Mouse (Mus musculus): Measurements from ENCODE around the gene Ggta1.

The Ggta1 gene

DNA sequence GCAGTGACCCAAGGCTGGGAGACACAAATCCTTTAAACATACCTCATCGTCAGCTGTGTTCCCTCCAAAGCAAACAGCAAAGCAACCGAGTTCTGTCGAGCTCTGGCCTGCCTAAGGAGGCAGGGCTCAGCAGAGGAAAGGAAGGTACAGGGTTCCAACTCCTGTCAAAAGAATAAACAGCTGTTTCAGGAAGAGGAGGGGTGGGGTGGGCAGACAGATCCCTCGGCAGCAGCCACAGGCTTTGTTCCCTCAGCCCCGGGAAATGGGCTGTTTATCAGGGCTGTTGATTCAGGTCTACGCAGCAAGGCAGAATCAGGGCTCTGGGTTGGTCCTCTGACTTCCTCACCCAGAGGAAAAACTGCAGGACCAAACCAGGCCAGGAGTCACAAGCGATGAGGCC, 30.6 kb downstream of the Ggta1 start:
- no peak for DNase-seq

GRCm38 (mm10) chr2:35432011-35432410, 31.0 kb downstream of the Ggta1 start:
- no peak for DNase-seq

GRCm38 (mm10) chr2:35430806-35431205, 32.2 kb downstream of the Ggta1 start:
- no peak for DNase-seq

GRCm38 (mm10) chr2:35428615-35429300, 34.3 kb downstream of the Ggta1 start:
- DNase-seq: no peak

- DNase-seq: no peak
Observed at GRCm38 (mm10) chr2:35427559-35427958, 35.5 kb downstream of the Ggta1 start.

DNA sequence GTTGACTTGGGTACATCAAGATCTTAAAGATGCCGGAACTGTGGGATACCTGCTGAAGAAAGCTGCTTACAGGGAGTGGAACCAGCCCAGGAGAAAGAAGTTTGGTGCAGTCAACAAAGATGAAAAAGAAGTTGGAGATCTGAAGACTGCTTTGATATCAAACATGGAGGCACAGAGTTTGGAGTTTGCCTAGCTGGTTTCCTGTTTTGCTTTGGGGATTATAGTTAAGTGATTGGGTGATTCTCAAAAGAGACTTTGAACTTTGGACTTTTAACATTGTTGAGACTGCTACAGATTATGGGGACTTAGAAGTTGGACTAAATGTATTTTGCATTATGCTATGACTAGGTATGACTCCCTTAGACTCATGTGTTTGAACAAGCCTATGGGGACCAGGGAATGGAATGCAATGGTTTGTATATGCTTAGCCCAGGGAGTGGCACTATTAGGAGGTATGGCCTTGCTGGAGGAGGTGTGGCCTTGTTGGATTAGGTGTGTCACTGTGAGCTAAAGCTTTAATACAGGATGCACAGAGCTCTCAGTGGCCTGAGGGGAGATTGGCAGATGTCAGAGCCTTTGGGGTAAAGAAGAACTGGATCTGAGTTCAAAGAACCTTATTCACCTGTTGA, 39.2 kb downstream of the Ggta1 start:
- DNase-seq: no peak

DNA sequence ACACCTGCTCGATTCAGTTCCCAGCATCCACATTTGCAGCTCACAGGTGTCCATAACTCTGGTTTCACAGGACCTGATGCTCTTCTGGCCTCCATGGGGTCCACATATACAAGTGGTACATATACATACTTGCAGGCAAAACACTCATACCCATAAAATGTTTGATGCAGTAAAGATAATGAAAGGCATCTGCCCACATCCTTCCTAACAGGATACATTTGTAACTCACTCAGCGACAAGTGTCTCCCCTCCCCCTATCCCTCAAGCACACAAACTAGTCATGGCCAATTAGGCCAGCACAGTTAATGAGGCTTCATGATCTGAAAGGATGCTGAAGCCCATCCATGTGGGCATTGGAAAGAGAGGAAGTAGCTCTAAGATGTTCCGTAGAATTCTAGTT, 40.6 kb downstream of the Ggta1 start:
- no peak for DNase-seq

GRCm38 (mm10) chr2:35420681-35421080, 42.4 kb downstream of the Ggta1 start:
- DNase-seq: no peak

DNA sequence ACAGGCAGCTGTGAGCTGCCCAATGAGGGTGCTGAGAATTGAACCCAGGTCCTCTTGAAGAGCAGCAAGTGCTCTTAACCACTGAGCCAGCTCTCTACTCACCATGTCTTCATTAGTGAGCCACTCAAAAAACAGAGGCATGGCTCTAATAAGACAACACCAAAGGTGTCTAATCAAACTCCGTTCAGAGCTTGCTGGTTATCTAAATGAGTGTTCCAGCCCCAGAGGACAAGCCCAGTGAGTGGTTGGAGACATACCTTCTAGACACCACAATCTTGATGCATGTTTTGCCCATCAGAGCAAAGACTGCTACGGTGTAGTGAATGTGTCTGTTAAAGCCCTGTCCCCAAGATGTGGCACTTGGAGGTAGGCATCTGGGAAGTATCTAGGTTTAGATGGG, 43.4 kb downstream of the Ggta1 start:
- no peak for DNase-seq

DNA sequence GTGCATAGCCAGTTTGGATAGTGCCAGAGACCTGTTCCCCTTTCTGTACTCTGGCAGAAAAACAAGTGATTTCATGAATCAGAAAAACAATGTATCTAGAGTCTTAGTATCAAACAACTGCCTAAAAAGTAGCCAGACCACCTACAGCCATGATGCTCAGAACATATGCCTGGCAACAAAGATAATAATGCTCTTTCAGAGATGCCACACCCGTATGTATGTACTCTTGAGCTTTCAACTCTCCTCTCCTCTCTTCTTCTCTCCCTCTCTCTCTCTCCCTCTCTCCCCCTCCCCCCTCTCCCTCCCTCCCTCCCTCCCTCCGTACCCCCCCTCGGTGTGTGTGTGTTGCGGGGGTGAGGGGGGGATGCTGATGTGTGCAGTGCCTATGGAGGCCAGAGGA, 43.8 kb downstream of the Ggta1 start:
- no peak for DNase-seq

DNA sequence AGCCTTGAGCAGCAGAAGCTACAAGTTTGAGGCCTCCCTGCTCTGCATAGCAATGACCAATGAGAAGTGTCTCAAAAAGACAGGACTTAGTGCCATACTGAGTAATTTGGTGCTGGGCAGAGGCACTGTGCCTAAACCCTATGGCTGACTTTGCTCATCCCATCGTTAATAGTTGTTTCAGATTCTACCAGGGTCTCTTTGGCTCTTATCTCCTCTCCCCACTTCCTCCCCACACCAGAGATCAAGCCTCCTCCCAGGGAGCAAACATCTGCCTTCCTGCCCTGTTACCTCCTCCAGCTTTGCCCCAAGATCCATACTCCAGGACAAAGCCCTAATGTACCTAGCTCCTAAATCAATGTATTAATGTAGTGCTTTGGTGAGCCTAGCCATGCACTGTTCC, 45.8 kb downstream of the Ggta1 start:
- DNase-seq: no peak

DNA sequence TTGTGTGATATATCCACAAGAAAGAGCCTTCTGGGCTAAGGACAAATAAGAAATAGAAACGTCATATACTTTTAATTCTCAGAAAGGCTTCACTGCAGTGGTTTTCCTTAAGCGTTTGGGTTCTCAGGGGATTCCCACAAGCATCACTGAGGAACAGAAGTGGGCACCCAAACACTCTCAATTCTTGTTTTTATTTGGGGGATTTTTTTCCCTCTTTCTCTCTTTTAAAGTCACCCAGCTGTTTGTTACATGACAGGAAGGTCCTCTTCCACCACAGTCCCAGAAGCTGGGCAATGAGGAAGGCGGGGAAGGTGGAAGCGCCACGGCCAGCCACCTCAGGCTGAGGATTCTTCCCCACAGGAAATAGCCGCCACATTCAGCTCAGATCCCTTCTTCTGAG, 46.6 kb downstream of the Ggta1 start:
- no peak for DNase-seq

DNA sequence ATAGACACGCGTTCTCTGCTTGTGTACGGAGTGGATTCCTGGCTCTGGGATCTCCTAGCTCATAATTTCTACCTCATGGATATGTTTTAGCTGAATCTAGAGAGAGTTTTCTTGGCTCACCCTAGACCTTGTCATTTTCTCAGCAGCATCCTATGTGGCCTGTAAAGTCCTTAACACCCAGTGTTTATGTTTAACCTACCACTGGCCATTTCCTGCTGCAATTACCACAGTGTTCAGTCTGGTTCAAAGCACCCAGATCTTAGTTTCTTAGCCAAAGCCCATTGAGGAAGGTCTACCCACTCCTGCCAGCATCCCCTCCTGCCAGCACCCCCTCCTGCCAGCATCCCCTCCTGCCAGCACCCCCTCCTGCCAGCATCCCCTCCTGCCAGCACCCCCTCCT, 50.2 kb downstream of the Ggta1 start:
- DNase-seq: no peak

DNA sequence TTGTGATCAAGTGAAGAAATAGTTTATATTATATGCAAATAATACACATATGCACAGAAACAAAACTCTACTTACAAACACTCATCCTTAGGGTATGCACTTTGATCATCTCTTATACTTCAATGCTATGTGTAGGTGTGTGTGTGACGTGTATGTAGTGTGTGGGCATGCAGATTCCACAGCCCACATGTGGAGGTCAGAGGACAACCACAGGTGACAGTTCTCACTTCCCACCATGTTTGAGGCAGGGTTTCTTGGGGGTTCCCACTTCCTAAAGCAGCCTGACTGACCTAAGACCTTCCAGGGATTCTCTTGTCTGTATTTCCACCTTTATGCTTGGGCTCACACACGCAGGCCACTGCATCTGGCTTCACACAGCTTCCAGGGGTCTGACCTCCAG, 50.8 kb downstream of the Ggta1 start:
- no peak for DNase-seq

DNA sequence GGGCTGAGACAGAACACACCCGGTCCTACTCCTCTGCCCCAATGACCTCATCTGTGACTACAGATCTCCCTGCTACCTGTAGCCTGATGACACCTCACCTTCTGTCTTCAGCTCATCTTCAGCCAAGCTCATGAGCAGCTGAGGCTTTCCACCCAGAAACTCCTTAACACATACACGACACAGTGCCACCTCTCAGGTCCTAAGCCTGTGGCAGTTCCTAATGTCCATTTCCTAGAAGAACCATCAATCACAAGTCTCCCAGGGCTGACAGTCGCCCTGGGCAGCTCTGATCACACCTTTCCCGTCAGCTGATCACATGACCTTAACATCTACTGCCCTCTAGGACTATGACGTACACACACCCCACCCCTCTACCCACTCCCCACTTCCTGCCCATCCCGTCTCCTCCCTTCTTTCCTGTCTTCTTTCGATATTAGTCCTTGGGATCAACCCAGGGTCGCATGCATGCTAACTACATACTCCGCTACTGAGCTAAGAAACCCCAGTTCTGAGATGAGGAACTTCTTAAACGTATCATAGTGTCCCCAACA, 51.3 kb downstream of the Ggta1 start:
- DNase-seq: no peak

DNA sequence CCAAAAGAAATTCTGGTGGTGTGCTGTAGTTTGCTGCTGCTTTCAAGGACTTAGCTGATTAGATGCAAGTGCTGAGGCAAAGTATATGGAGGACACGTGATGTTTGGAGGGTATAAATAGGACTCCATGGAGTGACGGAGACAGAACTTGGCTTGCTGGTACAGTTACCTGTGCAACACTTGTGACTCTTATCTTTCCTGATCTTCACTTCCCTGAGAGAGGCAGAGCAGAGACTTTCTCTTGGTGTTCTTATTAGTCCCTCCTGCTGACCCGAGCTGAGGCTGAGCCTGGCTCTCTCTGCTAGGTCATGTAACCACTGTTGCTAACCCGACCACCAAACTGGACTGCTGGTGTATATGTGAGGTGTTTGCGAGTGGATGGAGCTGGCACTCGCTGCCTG, 53.6 kb downstream of the Ggta1 start:
- no peak for DNase-seq

DNA sequence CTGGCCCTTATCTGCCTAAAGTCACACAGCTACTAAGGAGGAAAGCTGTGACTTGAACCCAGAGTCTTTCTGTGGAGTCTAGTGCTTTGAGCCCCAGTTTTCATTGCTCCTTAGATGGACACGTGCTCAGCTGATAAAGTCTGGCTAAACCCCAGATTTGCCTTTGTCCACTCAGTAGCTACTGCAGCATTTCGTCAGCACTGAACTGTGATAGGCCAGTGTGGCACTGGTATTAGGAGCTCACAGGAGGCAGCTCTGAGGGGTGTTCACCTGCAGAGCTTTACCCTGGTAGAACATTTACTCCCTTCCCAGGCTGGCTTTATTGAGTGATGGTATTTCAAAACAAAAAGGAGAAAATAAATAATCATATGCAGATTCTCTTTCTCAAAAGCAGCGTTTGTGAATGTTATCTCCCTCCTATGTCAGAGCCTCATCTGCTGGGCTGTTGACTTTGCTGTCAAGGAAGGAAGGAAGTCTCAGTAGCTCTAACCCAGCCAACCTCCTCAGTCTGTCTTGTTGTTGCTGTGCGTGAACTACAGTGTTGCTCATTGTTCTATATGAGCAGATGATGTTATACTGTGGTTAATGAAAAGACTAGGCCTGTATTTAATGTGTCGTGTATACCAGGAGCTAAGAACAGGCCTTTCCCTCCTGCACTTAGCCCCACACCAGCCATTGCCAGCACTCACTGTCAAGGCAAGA, 54.5 kb downstream of the Ggta1 start:
- DNase-seq: no peak

- DNase-seq: no peak
Observed at GRCm38 (mm10) chr2:35407878-35408277, 55.2 kb downstream of the Ggta1 start.

DNA sequence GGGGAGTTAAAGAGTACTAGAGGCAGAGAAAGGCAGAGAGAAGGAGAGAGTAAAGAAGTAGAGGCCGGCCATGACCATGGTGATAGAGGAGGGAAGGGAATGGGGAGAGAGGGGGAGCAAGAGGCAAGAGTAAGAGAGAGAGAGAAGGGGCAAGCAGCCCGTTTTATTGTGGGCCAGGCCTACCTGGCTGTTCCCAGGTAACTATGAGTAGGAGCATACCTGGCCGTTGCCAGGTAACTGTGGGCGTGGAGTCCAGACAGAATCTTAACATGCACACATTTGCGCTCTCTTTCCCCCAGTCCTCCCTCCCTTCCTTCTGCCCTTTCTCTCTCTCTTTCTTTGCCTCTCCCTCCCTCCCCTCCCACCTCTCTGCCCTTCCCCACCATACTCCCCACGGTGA, 55.8 kb downstream of the Ggta1 start:
- no peak for DNase-seq

- no peak for DNase-seq
Observed at GRCm38 (mm10) chr2:35406611-35407010, 56.4 kb downstream of the Ggta1 start.

DNA sequence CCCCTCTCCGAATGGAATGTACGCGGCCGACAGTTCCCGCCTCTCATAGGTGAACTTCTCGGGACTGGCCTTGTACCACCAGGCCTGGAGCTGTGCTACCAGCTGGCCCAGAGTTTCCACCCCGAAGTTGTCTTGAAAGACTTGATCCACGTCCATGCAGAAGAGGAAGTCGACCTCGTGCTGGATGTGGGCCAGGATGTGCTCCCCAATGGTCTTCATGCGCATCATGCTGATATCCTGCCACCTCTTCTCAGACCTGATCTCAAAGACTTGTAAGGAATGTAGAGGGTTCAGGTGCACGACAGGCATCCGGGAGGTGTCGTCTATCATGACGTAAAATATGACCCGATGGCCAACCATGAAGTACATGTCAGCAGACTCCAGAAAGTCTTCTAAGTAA, 60.6 kb downstream of the Ggta1 start:
- DNase-seq: no peak

DNA sequence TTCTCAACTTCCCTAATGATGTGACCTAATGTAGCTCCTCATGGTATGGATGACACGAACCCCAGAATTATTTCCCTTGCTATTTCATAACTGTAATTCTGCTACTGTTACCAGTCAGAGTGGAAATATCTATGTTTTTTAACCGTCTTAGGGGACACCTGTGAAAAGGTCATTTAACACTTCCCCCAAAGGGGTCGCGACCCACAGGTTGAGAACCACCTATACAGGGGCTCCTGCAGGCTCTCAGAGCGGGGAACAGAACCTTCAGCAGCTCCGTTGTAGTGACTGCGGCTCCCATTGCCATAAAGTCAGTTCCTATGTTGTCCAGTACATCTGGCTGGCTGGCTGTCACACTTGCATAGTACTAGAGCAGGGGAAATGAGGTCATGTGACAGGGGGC, 62.3 kb downstream of the Ggta1 start:
- no peak for DNase-seq

GRCm38 (mm10) chr2:35398184-35398828, 64.7 kb downstream of the Ggta1 start:
- DNase-seq: no peak
